Mouse (Mus musculus) hindbrain, embryonic 11.5 days (tissue): ENCODE data around the gene Fgfr2. TPM values are rescaled to one million over a fixed set of nuclear protein-coding genes. Genes with fewer than 3 reads are reported as not detected.
"Not testable (repeated sequence)": the region's sequence is repeated elsewhere in the genome, so short reads cannot be mapped to it uniquely, and the experiment has no call there.

Source experiments
- ATAC-seq: fragments of 200-750 bp; cut with Nextera tagmentation; 2 replicates; pipeline ENCODE4 v1.8.0; 2017; ENCODE audit warnings: mild to moderate bottlenecking, moderate TSS enrichment, moderate library complexity; ENCODE audit not compliant: low FRiP score
- DNase-seq: peaks from one replicate; pipeline ENCODE4 v3.0.0-alpha.2; 2015; ENCODE audit warnings: low spot score
- H3K27ac ChIP-seq: fragments of 300-500 bp; sonication (generic); 2 replicates; pipeline ENCODE4 v1.5.1; 2014; ENCODE audit warnings: mild to moderate bottlenecking, low read depth, low read length
- H3K27me3 ChIP-seq: fragments of 300-500 bp; sonication (generic); 2 replicates; pipeline ENCODE4 v1.6.1; 2014; ENCODE audit warnings: mild to moderate bottlenecking, low read length, moderate library complexity, mixed read lengths; ENCODE audit not compliant: control insufficient read depth, insufficient read depth
- H3K36me3 ChIP-seq: fragments of 300-500 bp; sonication (generic); 2 replicates; pipeline ENCODE4 v1.6.1; 2014; ENCODE audit warnings: mild to moderate bottlenecking, low read length, moderate library complexity, mixed read lengths; ENCODE audit not compliant: control insufficient read depth, insufficient read depth
- H3K4me1 ChIP-seq: fragments of 300-500 bp; sonication (generic); replicated peaks from 2 replicates; pipeline ENCODE4 v1.6.1; 2014; ENCODE audit warnings: low read length, mixed read lengths; ENCODE audit not compliant: control insufficient read depth, insufficient read depth
- H3K4me2 ChIP-seq: fragments of 300-500 bp; sonication (generic); replicated peaks from 2 replicates; pipeline ENCODE4 v1.6.1; 2014; ENCODE audit warnings: mild to moderate bottlenecking, low read depth, low read length
- H3K4me3 ChIP-seq: fragments of 300-500 bp; sonication (generic); 2 replicates; pipeline ENCODE4 v1.5.1; 2014; ENCODE audit warnings: low read depth, low read length
- H3K9ac ChIP-seq: fragments of 300-500 bp; sonication (generic); 2 replicates; pipeline ENCODE4 v1.6.1; 2014; ENCODE audit warnings: low read depth, low read length
- H3K9me3 ChIP-seq: fragments of 300-500 bp; sonication (generic); 2 replicates; pipeline ENCODE4 v1.6.1; 2016; ENCODE audit warnings: low read length; ENCODE audit not compliant: control insufficient read depth
- WGBS: fragments of 180-500 bp; shearing (Covaris S2); extraction: QIAGEN DNeasy Blood & Tissue Kit; methylation state at CpG from one replicate; pipeline ENCODE4 v1.1.7; 2014; 5-methylcytosine and 5-hydroxymethylcytosine counted together
- polyA plus RNA-seq: library from polyadenylated mRNA; unstranded; fragments of >200 nt; fragmentation: Nextera tagmentation; extraction: Ambion mirVana; gene quantifications from 2 replicates; pipeline ENCODE4 v1.2.1, GENCODE M21; 2014

Gene Fgfr2
- polyA plus RNA-seq, 1 experiment from 2014 or later, result 71.3 TPM

- WGBS, result 79% methylated on average over 6 of the region's 6 CpGs
- H3K9ac ChIP-seq, result no peak overlapping the region
- H3K4me3 ChIP-seq, result no peak overlapping the region
- ATAC-seq (no peak), DNase-seq (no peak)
- H3K4me2 ChIP-seq, result no peak overlapping the region
- H3K4me1 ChIP-seq, result no peaks in the 10 kb centered on the region
- no peaks in the 10 kb centered on the region for H3K36me3 ChIP-seq
- H3K9me3 ChIP-seq, result no peaks in the 10 kb centered on the region
- no peak overlapping the region for H3K27ac ChIP-seq
- no peaks in the 10 kb centered on the region for H3K27me3 ChIP-seq
Observed at GRCm38 (mm10) chr7:131113676-131114075, 2009.5 kb downstream of the Fgfr2 start.

GRCm38 (mm10) chr7:131112486-131112885 lies 2010.7 kb downstream of the Fgfr2 start:
- Histone ChIP-seq H3K27ac (no peak overlapping the region), H3K9ac (no peak overlapping the region), H3K27me3 (no peaks in the 10 kb centered on the region), H3K4me1 (no peaks in the 10 kb centered on the region), H3K4me3 (no peak overlapping the region), H3K36me3 (no peaks in the 10 kb centered on the region), H3K4me2 (no peak overlapping the region), H3K9me3 (no peaks in the 10 kb centered on the region)
- DNase-seq (peak; percentile 81), ATAC-seq (no peak)
- WGBS, result 33% methylated on average over 3 of the region's 3 CpGs

GRCm38 (mm10) chr7:131082403-131082802 lies 2040.7 kb downstream of the Fgfr2 start:
- not testable (repeated sequence) for H3K36me3 ChIP-seq, H3K27ac ChIP-seq, DNase-seq, H3K9ac ChIP-seq, ATAC-seq, H3K4me1 ChIP-seq, H3K4me2 ChIP-seq, H3K9me3 ChIP-seq, H3K4me3 ChIP-seq, H3K27me3 ChIP-seq
- WGBS, result 85% methylated on average over 9 of the region's 9 CpGs

- DNase-seq (peak; percentile 36), ATAC-seq (no peak)
- no peak overlapping the region for H3K4me3 ChIP-seq
- no peaks in the 10 kb centered on the region for H3K4me1 ChIP-seq
- no peak overlapping the region for H3K4me2 ChIP-seq
- no peak overlapping the region for H3K9ac ChIP-seq
- no peak overlapping the region for H3K27ac ChIP-seq
- H3K36me3 ChIP-seq, result no peaks in the 10 kb centered on the region
- WGBS, result 0% methylated on average over 1 of the region's 1 CpGs
- H3K27me3 ChIP-seq, result no peaks in the 10 kb centered on the region
- no peaks in the 10 kb centered on the region for H3K9me3 ChIP-seq
Observed at GRCm38 (mm10) chr7:131075956-131076355, 2047.2 kb downstream of the Fgfr2 start.

GRCm38 (mm10) chr7:131074098-131074497 lies 2049.1 kb downstream of the Fgfr2 start:
- not testable (repeated sequence) for ATAC-seq, H3K27ac ChIP-seq, H3K9me3 ChIP-seq, H3K9ac ChIP-seq, H3K4me2 ChIP-seq, DNase-seq, H3K27me3 ChIP-seq, H3K4me1 ChIP-seq, H3K36me3 ChIP-seq, H3K4me3 ChIP-seq
- WGBS, result 78% methylated on average over 6 of the region's 6 CpGs

- not testable (repeated sequence) for H3K4me3 ChIP-seq, ATAC-seq, H3K27ac ChIP-seq, H3K9ac ChIP-seq, H3K27me3 ChIP-seq, DNase-seq, H3K4me1 ChIP-seq, H3K9me3 ChIP-seq, H3K4me2 ChIP-seq, H3K36me3 ChIP-seq
- WGBS, result 84% methylated on average over 3 of the region's 3 CpGs
Observed at GRCm38 (mm10) chr7:131073476-131073875, 2049.7 kb downstream of the Fgfr2 start.

GRCm38 (mm10) chr7:131068191-131068590 lies 2055.0 kb downstream of the Fgfr2 start:
- not testable (repeated sequence) for H3K4me2 ChIP-seq, H3K9ac ChIP-seq, H3K4me1 ChIP-seq, H3K27ac ChIP-seq, H3K9me3 ChIP-seq, ATAC-seq, H3K4me3 ChIP-seq, H3K36me3 ChIP-seq, H3K27me3 ChIP-seq
- 4% methylated on average over 1 of the region's 1 CpGs for WGBS
- peak; percentile 18 for DNase-seq

- H3K27ac ChIP-seq, result no peak overlapping the region
Observed at GRCm38 (mm10) chr7:131062541-131062940, 2060.6 kb downstream of the Fgfr2 start.

GRCm38 (mm10) chr7:131059808-131060207 lies 2063.3 kb downstream of the Fgfr2 start:
- not testable (repeated sequence) for H3K27me3 ChIP-seq, H3K4me2 ChIP-seq, H3K9ac ChIP-seq, H3K4me1 ChIP-seq, ATAC-seq, H3K9me3 ChIP-seq, H3K27ac ChIP-seq, H3K36me3 ChIP-seq, H3K4me3 ChIP-seq
- 76% methylated on average over 2 of the region's 2 CpGs for WGBS
- DNase-seq, result peak; percentile 2

More at GRCm38 (mm10) chr7:131062541-131062940, 2060.6 kb downstream of the Fgfr2 start:
- 90% methylated on average over 2 of the region's 2 CpGs for WGBS
- H3K4me2 ChIP-seq, result no peak overlapping the region
- H3K27me3 ChIP-seq, result no peaks in the 10 kb centered on the region
- no peaks in the 10 kb centered on the region for H3K36me3 ChIP-seq
- no peak overlapping the region for H3K4me3 ChIP-seq
- DNase-seq, result no peak
- ATAC-seq, result no peak
- no peak overlapping the region for H3K9ac ChIP-seq
- no peaks in the 10 kb centered on the region for H3K9me3 ChIP-seq
- H3K4me1 ChIP-seq, result no peaks in the 10 kb centered on the region
